Mouse (Mus musculus) testis, postnatal 10 days (tissue): ENCODE measurements at regions not wholly inside any gene's neighbourhood (a gene's known extent, or its start where the extent isn't known, plus 50 kb on each side); places are given as distances from the start of the nearest gene placed in this dataset.

Experiments used
- DNase-seq: peaks from one replicate; pipeline ENCODE4 v3.0.0; 2021; ENCODE audit warnings: low spot score

DNA sequence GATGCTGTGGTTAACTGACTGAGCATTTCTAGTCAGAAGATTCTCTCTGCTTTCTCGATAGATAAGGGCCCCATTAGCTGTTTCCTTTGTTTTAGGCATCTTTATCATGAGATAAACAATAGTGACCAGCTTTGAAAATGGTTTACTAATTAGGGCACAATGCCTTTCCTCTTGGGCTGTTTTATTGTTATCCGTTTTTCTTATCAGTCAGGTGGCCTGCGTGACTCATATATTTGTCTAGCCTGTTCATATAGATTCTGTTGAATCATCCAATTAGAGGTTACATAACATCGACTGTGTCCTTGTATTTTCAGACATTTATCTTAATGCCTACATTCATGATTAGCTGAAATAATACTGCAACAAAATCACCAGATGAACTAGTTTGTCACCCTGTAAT is 531.1 kb downstream of the Gm11232 start:
- no peak for DNase-seq

DNA sequence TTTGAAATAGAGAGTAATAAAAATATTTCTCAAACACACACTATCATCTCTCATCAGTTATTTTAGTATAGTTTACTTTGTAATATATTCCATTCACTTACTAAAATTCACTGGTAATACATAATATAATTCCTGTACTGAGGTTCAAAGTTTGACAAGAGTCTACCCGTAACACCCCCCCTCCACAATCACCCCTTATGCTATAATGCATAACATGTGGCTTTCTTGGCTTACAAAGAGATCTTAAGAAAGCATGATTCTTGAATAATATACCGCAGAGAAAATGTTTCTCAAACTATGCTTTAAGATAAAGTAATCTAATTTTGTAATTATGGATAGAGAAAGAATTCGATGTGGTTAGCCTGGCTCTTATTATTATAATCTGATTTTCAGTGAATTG is 539.7 kb downstream of the Gm11232 start:
- no peak for DNase-seq

DNA sequence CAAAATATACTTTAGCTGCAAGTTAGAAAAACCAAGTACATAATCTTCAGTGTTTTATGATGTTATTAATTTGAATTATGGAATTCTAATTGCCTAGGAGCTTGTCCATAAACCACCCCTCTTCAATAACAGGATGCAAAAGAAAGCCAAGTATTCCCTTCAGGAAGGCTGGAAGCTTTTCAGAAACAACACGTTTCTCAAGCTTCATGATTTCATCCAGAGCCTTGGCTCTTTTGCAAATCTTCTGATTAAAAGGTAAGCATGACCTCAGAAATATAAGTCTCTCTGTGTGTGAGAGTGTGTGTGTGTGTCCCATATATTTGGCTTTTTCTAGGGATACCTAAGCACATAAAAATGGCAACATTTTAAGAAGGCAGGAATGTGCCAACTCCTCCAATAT is 570.0 kb downstream of the Gm11232 start:
- DNase-seq, result no peak

DNA sequence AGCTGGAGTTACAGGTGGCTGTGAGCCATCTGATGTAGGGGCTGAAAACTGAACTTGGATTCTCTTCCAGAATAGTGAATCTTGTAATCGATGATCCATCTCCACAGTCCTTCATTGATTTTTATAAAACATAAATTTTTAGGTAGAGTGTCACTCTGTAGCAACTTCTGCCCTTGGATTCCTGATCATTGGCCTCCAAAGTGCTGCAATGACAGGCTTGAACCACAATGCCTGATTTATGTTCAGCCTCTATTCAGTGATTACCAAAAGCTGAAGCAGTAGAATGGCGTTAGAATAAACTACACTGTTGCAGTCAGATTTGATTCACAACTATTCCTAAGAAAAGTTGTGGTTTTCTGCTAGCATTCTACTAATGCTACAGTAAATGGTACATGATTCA is 580.1 kb downstream of the Gm11232 start:
- DNase-seq, result no peak

DNA sequence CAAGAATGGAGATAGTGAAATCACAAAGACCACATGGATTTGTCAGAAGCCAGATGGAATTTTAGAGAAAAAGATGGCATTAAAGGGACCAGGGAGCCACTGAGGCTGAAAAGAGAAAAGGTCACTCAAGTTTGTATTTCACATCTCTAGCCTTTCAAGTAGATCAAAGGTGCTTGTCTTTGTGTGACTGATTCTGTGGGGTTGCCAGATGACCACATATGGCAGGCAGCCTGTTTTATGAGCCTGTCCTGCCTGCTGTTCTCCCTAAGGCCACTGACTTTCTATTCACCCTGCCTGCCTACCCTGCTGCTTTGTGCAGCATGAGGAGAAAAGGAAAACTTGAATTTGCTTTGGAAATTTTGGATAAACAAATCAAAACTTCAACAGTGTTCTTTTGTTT is 592.0 kb downstream of the Gm11232 start:
- no peak for DNase-seq

DNA sequence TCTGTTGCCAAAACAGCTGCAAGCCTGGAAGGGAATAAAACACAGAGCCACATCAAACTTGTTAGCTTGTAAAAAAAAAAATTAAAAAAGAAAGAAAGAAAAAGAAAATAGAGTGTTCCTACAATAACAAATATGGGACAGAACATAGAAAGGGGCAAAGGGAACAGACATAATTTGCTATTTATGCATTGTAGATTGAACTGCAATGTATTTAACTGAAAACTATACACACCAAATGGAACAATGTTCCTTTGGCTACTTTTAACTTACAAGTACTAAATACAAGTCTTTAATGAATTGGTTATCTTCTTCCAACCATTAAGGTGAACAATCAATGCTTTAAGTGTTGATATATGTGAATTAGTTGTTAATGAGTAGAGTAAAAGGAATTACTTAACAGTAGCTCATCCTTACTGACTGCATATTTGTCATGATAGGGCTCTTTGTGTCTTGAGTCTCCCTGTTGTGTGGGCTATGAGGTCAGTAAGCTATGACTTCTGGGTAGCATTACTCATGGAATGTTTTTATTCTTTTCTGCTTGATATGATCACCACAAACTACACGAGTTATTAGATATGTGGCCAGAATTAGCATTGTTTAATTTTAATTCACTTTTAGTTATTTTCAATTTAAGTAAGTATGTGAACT is 597.0 kb upstream of the Megf9 start:
- no peak for DNase-seq

DNA sequence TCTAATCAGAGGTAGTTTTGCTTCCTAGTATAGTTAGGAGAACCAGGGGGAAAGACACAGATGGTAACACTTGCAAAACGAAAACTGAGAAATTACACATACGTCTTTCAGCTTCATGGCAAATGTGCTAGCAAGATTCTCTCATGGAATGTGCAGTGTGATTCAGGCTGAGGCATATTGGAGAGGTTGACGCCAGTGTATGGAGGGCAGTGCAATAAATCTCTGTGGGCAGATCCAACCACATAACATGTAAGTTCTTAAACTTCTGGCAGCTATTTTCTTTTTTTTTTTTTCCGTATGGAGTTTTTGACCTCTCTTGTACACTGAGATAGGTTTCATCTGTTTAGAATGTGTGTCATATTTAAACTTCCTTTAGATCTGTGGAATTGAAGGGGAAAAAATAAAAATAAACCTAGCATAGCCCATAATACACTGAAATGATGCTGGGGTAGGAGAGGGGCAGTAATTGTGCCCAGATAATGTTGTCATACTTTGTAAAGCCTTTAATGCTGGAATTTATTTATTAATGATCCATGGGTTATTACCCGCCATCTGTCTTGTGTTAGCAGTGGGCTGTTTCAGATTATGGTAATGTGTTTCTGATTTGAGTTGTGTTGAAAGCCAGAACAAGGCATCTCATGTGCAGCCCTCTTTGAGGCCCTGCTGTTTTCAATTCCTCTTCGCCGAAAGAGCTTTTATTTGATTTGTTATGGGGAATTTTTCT is 596.3 kb upstream of the Megf9 start:
- DNase-seq, result no peak

DNA sequence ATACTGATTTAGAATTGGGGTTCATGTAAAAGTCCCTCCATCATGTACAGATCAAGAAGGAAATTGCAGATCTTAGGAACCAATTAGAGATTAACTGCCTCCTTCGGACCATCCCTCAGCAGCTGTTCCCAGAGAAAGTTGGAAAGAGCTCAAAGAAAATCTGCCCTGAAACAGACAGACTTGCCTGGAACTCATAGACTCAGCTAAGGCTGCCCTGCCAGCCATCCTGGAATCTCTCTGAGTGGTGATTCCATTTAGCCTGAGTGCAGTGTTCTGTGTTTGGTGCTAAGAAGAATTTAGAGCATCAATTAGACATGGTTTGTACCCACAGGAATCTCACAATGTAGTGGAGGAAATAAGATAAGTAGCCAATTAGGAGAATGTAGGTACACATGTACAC is 594.5 kb upstream of the Megf9 start:
- DNase-seq, result no peak
